Mouse (Mus musculus) common myeloid progenitor, adult 5-6 weeks (primary cell): ENCODE results near the gene Hepacam. TPM values are rescaled to one million over a fixed set of nuclear protein-coding genes. Genes with fewer than 3 reads are reported as not detected.

Experiments used
- ATAC-seq: replicated peaks from 2 replicates; pipeline ENCODE4 v1.8.0; 2016; ENCODE audit warnings: low read depth, mild to moderate bottlenecking, moderate TSS enrichment, inconsistent platforms; ENCODE audit not compliant: poor library complexity, severe bottlenecking
- total RNA-seq: library from RNA; stranded (forward); fragments of 200-1000, 187-1606 nt; gene quantifications from 2 replicates; pipeline ENCODE4 v1.2.3, GENCODE M21; 2017

Hepacam gene
- not detected in 2 replicates for total RNA-seq

GRCm38 (mm10) chr9:37367301-37368080, at the start of gene Hepacam:
Gene Hepacam, plus strand, starts transcription at chr9:37367351.
- ATAC-seq = no peak

DNA sequence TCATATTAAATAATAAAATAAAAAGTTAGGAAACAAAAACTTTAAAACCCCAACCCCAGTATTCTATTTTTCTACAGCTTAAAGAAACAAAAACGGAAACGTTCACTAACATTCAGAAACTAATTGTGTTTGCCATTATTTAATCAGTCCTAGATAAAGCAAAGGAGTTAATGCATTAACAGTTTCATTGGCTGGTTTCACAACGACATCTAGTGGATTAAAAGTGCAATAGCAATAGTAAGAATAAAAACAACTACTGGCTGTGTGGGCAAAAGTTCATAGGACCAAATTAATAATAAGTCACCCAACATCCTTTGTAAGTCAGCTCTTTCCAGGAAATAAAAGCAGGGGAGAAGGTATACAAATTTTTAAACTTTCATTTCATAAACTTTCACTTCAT, 37.7 kb upstream of the Hepacam start:
- ATAC-seq = peak; percentile 47; the same call in 1 of the 2 replicates

DNA sequence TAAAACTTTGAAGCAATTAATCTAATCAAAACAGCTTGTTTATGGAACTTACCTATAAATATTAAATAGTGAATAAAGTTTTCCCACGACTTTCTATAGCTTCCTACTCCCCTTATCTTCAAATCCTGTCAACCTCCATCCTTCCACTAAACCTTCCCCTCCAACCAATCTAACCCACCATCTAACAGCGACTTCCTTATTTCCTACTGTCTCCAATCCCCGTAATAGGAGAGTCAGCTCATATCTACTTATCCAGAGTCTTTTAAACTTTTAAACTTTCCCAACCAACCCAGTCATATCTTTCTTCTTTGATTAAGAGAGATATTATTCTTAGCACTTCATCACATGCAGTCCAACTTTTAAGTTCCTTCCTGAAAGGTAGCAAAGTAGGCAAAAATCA, 21.7 kb upstream of the Hepacam start:
- no peak for ATAC-seq

DNA sequence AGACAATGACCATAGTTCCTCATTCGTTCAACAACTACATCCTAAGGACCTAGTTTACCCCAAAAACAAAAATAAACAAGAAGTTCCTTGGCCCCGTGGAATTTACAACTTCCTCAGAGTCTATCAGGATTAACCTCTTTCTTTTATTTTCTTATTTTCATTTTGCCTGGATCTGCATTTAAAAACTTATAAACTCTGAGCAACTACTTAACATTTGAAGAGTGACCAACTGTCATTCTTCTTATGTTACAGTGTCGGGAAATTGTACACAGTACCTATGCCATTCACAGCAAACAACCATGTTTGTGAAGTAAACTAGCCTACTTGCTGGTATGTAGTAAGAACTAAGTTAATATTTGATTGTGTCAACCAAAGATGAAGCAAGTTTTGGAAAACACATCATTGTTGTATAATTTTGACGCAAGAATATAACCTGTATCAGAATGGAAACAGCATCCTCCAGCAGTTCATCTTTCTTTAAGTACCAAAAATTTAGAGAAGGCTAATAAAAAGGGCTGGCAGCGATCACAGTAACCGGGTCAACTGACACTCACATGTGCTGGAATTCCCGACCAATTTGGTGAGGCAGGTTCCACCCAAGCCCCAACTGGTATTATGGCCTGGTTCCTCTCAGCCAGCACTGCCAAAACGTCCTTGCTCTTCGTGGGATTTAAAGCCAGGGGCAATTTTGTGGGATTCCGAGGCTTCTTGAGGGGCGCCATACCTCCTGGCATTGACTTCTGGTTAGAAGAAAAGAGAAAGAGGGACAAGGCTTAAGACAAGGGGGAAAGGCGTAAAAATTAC, 19.8 kb upstream of the Hepacam start:
- peak; percentile 11 for ATAC-seq

DNA sequence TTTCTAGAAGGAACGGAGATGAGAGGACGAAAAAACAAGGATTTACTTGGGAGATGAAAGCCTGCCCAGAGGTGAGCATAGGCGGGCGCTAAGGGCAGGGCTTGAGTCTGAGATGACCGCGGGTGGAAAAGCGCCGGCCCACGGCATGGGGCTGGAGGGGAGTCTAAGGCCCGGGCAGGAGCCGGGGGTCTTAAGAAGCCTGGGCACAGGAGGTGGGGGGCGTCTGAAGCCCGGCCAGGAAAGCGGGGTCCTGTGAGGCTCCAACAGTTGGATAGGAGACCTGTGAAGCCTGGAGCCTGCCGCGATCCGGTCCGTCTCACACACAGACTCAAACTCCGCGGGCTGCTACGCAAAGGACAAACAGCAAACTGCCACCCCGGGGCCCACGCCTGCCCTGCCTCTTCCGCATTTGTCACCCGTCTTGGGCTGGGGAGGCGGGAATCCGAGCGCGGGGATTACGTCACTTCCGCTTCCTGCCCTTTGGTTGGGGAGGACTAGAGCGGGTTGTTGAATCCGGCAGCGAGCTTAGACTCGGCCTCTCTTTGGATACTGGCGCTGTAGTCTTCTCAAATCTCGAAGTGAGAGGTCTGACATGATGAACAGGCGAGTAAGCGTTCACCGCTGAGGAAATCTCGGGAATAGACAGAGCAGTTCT, 19.0 kb upstream of the Hepacam start, which contains the start of gene Ccdc15:
Gene Ccdc15, minus strand, starts transcription at position 445 of the 655 bp plus-strand sequence.
- ATAC-seq = peak; percentile 96

GRCm38 (mm10) chr9:37349050-37349449, 18.1 kb upstream of the Hepacam start:
- no peak for ATAC-seq

- no peak for ATAC-seq
Observed at GRCm38 (mm10) chr9:37351266-37351665, 15.9 kb upstream of the Hepacam start.

- ATAC-seq = no peak
Observed at GRCm38 (mm10) chr9:37354485-37354884, 12.7 kb upstream of the Hepacam start.

DNA sequence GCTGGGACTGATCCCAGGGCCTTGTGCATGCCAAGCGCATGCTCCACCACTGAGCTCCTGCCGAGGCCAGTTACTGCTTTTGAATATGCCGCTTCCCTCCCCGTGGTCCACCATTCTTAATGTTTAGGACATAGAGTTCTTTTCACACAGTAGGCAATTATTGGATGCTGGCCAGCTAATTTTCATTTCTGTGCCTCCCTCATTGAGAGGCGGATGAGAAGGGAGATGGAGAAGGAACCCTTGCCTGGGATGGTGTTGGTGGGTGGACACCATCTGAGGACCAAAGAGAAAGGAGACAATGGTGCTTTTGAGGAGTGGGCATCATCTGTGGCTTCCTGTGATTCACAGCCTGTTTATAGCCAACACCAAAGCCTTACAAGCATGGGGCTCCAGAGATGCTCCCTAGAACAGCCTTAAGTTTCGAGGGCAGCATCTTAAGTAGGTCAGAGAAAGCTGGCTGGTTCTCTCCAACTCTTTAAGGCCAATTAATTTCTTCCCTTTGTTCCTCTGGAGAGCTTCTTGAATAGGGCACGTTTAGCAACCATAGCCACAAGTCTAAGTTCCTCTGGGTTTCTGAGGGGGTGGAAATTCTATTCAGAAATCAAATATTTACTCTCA, 8.3 kb upstream of the Hepacam start:
- ATAC-seq = no peak

GRCm38 (mm10) chr9:37359331-37360220, 7.6 kb upstream of the Hepacam start:
- ATAC-seq = no peak

GRCm38 (mm10) chr9:37362084-37362483, 5.1 kb upstream of the Hepacam start:
- no peak for ATAC-seq

DNA sequence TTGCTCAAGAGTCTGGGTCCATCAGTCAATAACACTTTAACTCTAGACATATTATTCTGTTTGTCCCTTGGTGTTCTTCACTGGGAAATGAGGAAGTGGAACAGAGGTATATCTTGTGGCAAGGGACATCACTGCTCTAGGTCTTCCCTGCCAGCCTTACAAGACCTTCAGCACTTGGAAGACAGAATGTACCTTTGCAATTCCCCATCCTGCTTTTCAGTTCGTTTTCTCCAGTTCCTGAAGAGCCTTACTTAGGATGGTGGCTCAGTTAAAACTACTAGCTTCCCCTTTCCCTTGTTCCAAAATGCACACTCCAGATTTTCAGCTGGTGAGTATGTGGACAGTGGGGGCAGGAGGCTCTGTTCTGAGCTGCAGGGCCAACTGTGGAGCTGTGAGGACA, 4.3 kb upstream of the Hepacam start:
- ATAC-seq = no peak

DNA sequence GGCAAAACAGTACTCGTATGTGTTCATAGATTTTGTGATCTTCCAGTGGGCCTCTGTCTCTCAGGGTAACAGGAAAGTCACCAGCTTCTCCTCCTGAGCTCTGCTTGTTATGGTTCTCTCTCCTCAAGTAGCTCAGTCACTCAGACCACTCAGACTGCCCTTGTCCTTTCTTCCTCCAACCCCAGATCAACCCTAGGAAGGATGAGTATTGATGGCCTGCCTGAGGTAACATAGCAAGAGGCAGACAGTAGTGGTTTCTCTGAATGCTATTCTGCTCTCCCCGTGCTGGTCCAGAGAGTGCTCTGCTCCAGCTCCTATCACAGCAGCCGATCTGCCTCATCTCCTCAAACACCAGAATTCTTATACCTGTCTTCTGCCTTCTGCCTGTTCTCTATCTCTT, 3.6 kb upstream of the Hepacam start:
- no peak for ATAC-seq

DNA sequence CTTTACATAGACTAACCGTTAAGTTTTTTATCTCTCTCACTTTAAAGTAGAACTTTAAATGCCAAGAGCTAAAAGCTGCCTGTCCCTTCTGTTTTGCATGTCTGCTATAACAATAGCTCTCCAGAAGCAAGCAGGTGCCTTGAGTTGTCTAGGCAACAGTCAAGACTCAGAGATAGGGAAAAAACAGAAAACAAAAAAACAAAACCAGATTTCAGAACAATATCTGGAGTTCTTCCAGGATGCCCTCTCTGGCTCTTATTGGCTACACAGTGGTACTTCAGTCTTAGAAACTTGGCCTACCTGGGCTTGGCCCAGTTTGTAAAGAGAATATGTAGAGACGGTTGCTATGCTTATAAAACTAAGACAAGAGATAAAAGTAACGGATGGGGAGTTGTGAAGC, 2.8 kb upstream of the Hepacam start:
- ATAC-seq = no peak

- ATAC-seq = no peak
Observed at GRCm38 (mm10) chr9:37365706-37366105, 1.4 kb upstream of the Hepacam start.

- no peak for ATAC-seq
Observed at GRCm38 (mm10) chr9:37368081-37368830, 1.1 kb downstream of the Hepacam start.

DNA sequence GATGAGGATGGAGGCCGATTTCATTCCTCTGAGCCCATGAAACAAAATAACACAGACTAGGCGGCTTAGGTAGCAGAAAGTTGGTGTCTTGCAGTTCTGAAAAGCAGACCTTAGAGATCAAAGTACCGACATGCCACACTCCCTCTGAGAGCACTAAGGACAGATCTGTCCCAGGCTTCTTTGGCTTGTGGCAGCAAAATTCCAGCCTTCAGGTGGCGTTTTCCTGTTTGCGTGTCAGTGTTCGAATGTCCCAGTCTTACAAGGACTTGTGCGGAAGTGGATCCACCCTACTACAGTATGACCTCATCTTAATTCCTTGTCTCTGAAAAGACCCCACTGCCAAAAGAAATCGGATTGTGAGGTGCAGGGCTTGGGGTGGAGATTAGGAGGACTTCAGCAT, 1.7 kb downstream of the Hepacam start:
- no peak for ATAC-seq

DNA sequence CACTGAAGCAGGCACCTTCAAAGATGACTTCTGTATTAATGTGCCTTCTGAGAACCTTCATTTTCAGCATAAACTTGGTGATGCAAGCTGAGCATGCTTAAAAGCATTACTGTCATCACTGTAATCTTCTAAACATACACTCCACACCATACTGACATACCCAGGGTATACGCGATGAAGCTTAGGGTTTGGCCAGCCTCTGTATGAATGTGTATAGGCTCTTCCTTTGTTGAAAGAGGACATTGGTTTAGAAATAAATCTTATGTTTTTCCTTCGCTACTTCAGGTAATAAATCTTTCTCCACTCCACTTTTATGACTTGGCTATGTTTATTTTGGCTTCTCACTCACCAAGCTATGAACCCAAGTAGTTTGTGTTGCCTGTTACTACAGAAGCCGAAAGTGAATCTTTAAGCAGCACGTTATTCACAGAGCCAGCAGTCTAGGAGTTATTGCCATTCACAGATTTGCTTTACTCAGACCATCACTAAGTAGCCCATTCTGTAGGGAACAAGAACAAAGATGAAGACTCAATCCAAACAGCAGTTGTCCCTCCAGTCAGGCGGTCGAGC, 4.2 kb downstream of the Hepacam start:
- ATAC-seq = no peak
